Mouse (Mus musculus) embryo, embryonic 11.5 days (tissue): ENCODE results near the gene Tmem181a.
A peak's percentile ranks its signal among the peaks of the same experiment; 100 is the strongest.
"Not testable (repeated sequence)": the region's sequence is repeated elsewhere in the genome, so short reads cannot be mapped to it uniquely, and the experiment has no call there.

Experiments used
- DNase-seq: peaks from one replicate; pipeline ENCODE4 v3.0.0-alpha.2; 2012; ENCODE audit warnings: low read depth, low spot score

The Tmem181a gene

DNA sequence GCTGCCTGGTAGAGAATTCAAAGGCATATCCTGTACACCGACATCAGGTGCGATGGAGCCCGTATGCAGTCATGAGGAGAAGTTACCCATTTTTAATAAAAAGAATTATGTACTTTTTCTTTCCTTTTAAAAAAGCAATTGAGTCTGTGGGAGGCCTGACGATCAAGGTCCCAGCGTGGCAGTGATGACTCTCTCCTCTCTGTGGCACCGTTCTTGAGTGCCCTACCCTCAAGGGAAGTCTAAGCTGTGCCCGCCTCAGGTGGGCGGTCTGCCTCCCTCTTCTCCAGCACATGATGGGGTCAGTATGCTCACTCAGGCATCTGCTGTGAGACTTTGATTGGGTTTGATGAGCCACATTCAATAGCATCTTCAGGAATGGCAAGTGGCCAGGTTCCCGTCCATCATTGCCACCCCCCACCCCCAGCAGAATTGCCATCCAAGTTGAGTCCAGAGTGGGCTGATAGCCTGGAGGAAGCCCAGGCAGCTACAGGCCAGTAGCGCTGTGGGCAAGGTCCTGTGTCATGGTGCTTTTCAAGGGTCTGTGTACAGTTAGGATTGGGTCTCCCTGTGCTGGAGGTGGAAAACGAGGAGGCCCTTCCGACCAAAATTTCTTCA is 49.1 kb downstream of the Tmem181a start:
- not testable (repeated sequence) for DNase-seq

GRCm38 (mm10) chr17:6306503-6306902 is 49.8 kb downstream of the Tmem181a start:
- not testable (repeated sequence) for DNase-seq

GRCm38 (mm10) chr17:6311716-6312115 is 55.1 kb downstream of the Tmem181a start:
- DNase-seq: not testable (repeated sequence)

- DNase-seq: not testable (repeated sequence)
These were observed 56.1 kb downstream of the Tmem181a start for GRCm38 (mm10) chr17:6312755-6313154.

GRCm38 (mm10) chr17:6314493-6314892 is 57.8 kb downstream of the Tmem181a start:
- not testable (repeated sequence) for DNase-seq

DNA sequence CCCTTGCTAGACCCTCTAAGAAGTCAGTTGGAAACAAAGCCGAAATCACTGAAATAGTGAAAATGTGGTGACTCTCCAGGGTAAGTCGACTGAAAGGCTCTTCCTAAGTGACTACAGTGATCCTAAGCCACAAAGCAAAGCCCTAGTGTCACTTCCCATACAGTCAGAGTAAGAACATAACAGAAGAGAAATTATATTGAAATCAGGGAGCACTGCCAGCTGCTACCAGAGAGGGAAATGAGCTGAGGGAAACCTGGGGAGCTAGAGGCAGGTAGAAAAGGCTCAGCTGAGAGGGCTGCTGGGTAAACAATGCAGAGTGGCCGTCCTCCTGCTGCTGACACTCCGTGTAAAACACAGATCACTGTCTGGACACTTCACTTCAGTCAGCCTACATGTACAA is 59.0 kb downstream of the Tmem181a start:
- DNase-seq: not testable (repeated sequence)

- peak; percentile 9 for DNase-seq
These were observed 59.9 kb downstream of the Tmem181a start for GRCm38 (mm10) chr17:6316379-6317126.

DNA sequence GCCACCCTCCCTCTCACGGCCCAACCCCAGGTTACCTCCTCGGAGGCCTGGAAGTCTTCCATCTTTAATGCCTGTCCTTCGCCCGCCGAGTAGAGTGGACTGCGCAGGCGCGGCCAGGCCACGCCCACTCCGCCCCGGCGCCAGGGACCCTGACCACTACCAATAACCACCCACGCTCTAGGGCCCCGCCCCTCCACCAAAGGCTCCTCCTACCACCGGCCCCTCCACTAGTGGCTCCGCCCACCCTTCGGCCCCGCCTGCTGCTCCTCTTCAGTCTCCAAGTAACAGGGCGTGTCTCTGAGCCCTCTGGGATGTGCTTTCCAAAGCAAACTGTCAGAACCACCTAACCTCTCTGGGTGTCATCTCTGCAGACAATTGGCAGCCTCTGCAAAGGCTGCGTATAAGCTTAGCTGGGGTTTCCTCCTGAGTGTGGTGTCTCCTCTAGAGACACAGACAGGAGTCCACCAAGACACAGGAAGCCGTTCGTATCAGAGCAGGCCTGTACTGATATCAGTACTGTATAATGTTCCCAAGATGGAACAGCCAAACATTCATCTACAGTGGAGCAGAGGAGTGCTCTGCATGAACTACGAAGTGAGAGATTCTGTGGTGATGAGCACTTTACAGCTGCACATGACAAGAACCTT is 60.8 kb downstream of the Tmem181a start, which contains the start of gene Dynlt1a:
Dynlt1a (minus strand) TSS at position 162 of the 647 bp plus-strand sequence.
- peak; percentile 73 for DNase-seq

GRCm38 (mm10) chr17:6321081-6321777 is 64.6 kb downstream of the Tmem181a start:
- DNase-seq: not testable (repeated sequence)

DNA sequence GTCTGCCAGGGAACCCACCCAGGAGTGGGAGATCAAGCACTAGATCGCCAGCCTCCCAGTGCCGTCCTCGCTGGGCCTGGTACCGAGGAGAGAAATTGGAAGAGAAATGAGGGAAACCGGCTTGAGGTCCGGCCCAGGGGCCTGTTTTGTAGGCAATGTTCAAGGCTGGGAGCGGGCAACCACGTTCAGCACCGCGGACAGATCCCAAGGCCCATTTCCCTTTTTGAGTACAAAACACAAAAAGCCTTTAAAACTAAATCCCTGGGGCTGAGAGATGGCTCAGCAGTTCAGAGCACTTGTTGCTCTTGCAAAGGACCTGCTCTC is 65.1 kb downstream of the Tmem181a start:
- not testable (repeated sequence) for DNase-seq

GRCm38 (mm10) chr17:6325021-6325420 is 68.4 kb downstream of the Tmem181a start:
- DNase-seq: not testable (repeated sequence)

- DNase-seq: not testable (repeated sequence)
These were observed 68.9 kb downstream of the Tmem181a start for GRCm38 (mm10) chr17:6325543-6325942.

GRCm38 (mm10) chr17:6327554-6327953 is 70.9 kb downstream of the Tmem181a start:
- DNase-seq: not testable (repeated sequence)

DNA sequence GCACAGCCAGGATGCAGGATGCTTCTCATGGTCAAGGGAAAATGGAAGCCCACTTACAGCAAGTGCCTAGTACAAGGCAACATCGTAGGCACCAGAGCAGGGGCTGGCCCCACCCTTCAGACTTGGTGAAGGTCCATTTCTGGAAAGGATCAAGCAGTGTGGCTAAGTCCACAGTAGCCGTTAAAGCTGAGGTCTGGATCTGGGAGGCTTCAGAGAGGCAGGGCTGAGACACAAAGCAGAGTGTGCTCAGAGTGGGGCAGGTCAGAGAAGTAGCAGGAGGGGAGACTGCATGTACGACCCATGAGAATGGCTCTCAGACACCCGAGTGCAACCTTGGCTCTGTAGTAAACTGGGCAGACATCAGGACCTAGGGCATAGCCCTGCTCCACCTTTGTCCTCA is 72.3 kb downstream of the Tmem181a start:
- not testable (repeated sequence) for DNase-seq

DNA sequence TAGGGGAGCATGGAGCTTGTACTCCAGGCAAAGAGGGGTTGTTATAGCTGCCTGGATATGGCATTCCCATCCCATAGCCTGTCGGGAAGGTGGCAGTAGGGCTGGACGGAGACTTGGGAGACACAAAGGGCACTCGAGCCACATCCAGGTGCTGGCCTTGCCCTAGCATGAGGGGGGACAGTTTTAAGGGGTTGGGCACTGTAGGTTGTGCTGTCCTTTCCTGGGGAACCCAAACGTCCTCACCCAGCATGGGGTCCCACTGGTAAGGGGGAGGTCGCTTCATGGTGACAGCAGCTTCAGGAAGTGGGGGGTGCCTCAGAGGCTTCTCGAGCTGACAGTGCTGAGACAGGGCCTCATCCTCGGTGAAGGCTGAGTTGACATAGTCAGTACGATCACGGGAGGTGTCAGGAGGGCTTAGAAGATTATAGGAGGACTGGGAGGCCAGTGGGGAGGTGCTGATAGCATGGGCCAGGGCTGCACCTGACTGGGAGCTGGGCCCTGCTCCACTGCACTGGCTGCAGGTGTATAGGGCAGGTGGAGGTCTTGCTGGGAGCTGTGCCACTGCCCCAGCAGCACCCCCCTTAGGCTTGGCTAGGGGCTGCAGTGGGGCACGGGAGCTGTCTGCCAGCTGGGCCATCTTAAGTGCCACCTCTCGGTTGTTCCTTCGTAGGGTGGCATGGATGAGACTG is 86.1 kb downstream of the Tmem181a start:
- not testable (repeated sequence) for DNase-seq

DNA sequence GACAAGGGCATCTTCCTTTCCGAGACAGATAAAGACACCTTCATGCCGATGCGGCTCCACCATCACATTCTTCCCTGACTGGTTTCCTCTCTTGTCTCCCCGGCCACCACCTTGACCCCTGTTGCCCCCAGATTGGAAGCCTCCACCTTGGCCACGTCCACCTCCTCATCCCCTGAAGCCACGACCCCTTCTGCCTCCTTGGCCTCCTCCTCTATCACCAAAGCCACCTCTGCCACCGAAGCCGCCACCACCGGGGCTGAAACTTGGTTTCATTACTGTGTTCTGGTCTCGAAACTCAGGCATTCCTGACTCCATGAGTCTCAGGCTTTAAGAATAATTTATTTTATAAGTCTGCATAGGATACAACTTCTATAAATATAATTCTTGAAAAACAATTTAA is 98.6 kb downstream of the Tmem181a start:
- not testable (repeated sequence) for DNase-seq
